Mouse (Mus musculus): ENCODE data around the gene Bpifa1. TPM values are rescaled to one million over a fixed set of nuclear protein-coding genes. Genes with fewer than 3 reads are reported as not detected.

The Bpifa1 gene
- polyA plus RNA-seq, 1 experiment: not detected

- TF ChIP-seq CTCF (IDR thresholded peaks at IDR 0.05; ENCODE audit: borderline replicate concordance, insufficient read depth, low read length) (no peak), POLR2A (IDR thresholded peaks at IDR 0.05; ENCODE audit: low read depth, low read length) (no peak)
- Histone ChIP-seq H3K4me1 (ENCODE audit: control insufficient read depth, insufficient read depth, low read length) (no peaks in the 10 kb centered on the region), H3K4me3 (ENCODE audit: insufficient read depth, low read length) (no peak overlapping the region), H3K27ac (ENCODE audit: insufficient read depth, low read length) (no peak overlapping the region)
Measured at GRCm38 (mm10) chr2:154193994-154194504, 51.4 kb downstream of the Bpifa1 start.

GRCm38 (mm10) chr2:154197036-154197435, 54.4 kb downstream of the Bpifa1 start:
- Histone ChIP-seq H3K27ac (ENCODE audit: insufficient read depth, low read length) (no peak overlapping the region), H3K4me1 (ENCODE audit: control insufficient read depth, insufficient read depth, low read length) (no peaks in the 10 kb centered on the region), H3K4me3 (ENCODE audit: insufficient read depth, low read length) (no peak overlapping the region)
- TF ChIP-seq POLR2A (IDR thresholded peaks at IDR 0.05; ENCODE audit: low read depth, low read length) (no peak), CTCF (IDR thresholded peaks at IDR 0.05; ENCODE audit: borderline replicate concordance, insufficient read depth, low read length) (no peak)

Other genes with a start within 250 kb of the Bpifa1 start
- not detected in 2 replicates for gene Bpifb6, start 242.5 kb upstream of the Bpifa1 start, polyA plus RNA-seq (2011; ENCODE audit: insufficient read length, low read depth, missing spikeins)
- gene Bpifb3, start 224.7 kb upstream of the Bpifa1 start, polyA plus RNA-seq (2011; ENCODE audit: insufficient read length, low read depth, missing spikeins): not detected in 2 replicates
- gene Bpifb4, start 204.7 kb upstream of the Bpifa1 start, polyA plus RNA-seq (2011; ENCODE audit: insufficient read length, low read depth, missing spikeins): not detected in 2 replicates
- gene Bpifa6, start 167.9 kb upstream of the Bpifa1 start, polyA plus RNA-seq (2011; ENCODE audit: insufficient read length, low read depth, missing spikeins): not detected in 2 replicates
- not detected in 2 replicates for gene Bpifa2, start 134.6 kb upstream of the Bpifa1 start, polyA plus RNA-seq (2011; ENCODE audit: insufficient read length, low read depth, missing spikeins)
- gene Bpifa3, start 12.5 kb upstream of the Bpifa1 start, polyA plus RNA-seq (2011; ENCODE audit: insufficient read length, low read depth, missing spikeins): not detected in 2 replicates
- gene Bpifa5, start 19.7 kb downstream of the Bpifa1 start, polyA plus RNA-seq (2011; ENCODE audit: insufficient read length, low read depth, missing spikeins): not detected in 2 replicates
- not detected in 2 replicates for gene Bpifb1, start 47.9 kb downstream of the Bpifa1 start, polyA plus RNA-seq (2011; ENCODE audit: insufficient read length, low read depth, missing spikeins)
- gene Bpifb5, start 80.9 kb downstream of the Bpifa1 start, polyA plus RNA-seq (2011; ENCODE audit: insufficient read length, low read depth, missing spikeins): not detected in 2 replicates
- gene Bpifb9a, start 115.0 kb downstream of the Bpifa1 start, polyA plus RNA-seq (2011; ENCODE audit: insufficient read length, low read depth, missing spikeins): not detected in 2 replicates
- gene Bpifb9b, start 164.3 kb downstream of the Bpifa1 start, polyA plus RNA-seq (2011; ENCODE audit: insufficient read length, low read depth, missing spikeins): not detected in 2 replicates
- gene Cdk5rap1, start 230.1 kb downstream of the Bpifa1 start, polyA plus RNA-seq (2011; ENCODE audit: insufficient read length, low read depth, missing spikeins): 9.3 and 10.0 TPM in 2 replicates